Mouse (Mus musculus): ENCODE results near the gene Duox1. TPM values are rescaled to one million over a fixed set of nuclear protein-coding genes. Genes with fewer than 3 reads are reported as not detected.
"Not testable (repeated sequence)": the region's sequence is repeated elsewhere in the genome, so short reads cannot be mapped to it uniquely, and the experiment has no call there.

The Duox1 gene
- polyA plus RNA-seq, 1 experiment from 2014 or later = 0.06 TPM

GRCm38 (mm10) chr2:122381329-122382103, 66.0 kb downstream of the Duox1 start:
- Histone ChIP-seq H3K9ac (replicated peaks) (no peak overlapping the region), H3K36me3 (no peaks in the 10 kb centered on the region), H3K4me3 (no peak overlapping the region), H3K27ac (replicated peaks) (no peak overlapping the region), H3K27me3 (no peaks in the 10 kb centered on the region), H3K4me1 (peaks cover 4% of the 10 kb centered on the region; the same call in 1 of the 2 replicates), H3K9me3 (no peaks in the 10 kb centered on the region), H3K4me2 (replicated peaks) (no peak overlapping the region)
- 77% methylated on average over 16 of the region's 16 CpGs for WGBS
- ATAC-seq (replicated peaks) = no peak

DNA sequence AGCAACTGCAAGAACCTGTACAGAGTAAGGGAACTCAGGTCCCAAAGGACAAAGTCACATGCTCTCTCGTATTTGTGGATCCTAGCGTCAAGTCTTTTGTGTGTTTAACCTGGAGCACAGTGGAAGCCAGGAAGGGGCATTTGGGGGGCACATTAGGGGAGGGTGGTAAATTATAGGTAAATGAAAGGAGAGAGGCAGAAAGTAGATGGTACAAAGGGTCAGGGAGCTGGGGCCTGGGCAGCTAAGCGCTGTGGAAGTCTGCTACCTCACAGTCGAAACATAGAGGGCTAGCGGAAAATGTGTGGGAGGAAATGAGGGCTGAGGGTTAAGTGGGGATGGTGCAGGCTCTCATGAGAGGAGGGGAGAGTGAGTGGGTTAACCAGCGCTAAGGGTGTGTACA, 66.6 kb downstream of the Duox1 start:
- 0 out of 2 replicates have a peak, but pooled peaks cover 4% of the 10 kb centered on the region for H3K4me1 ChIP-seq
- H3K27ac ChIP-seq (replicated peaks) = no peak overlapping the region
- H3K27me3 ChIP-seq = no peaks in the 10 kb centered on the region
- no peak overlapping the region for H3K9ac ChIP-seq (replicated peaks)
- H3K36me3 ChIP-seq = no peaks in the 10 kb centered on the region
- no peak for ATAC-seq (replicated peaks)
- 87% methylated on average over 6 of the region's 6 CpGs for WGBS
- H3K4me2 ChIP-seq (replicated peaks) = no peak overlapping the region
- H3K9me3 ChIP-seq = no peaks in the 10 kb centered on the region
- no peak overlapping the region for H3K4me3 ChIP-seq

DNA sequence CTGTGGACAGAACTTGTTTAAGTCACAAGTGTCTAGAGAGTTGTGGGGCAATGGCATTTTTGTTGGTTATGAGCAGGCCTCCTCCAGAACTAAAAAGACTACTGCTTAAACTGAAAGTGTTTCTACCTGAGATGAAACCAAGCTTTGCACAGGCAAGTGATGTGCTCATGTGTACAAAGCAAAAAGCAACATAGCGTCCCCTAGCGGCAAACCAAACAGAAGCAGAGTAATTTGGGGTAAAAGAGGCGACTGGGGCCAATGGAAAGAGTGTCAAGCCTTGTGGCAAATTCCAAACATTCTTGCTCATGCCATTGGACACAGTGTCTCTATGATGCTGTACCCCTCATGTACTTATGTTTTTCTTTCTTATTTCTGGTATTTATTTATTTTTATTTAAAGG, 69.6 kb downstream of the Duox1 start:
- H3K36me3 ChIP-seq = no peaks in the 10 kb centered on the region
- no peak overlapping the region for H3K9ac ChIP-seq (replicated peaks)
- no peak overlapping the region for H3K4me2 ChIP-seq (replicated peaks)
- WGBS = 44% methylated on average over 3 of the region's 3 CpGs
- H3K4me1 ChIP-seq = 0 out of 2 replicates have a peak, but pooled peaks cover 4% of the 10 kb centered on the region
- ATAC-seq (replicated peaks) = no peak
- no peak overlapping the region for H3K27ac ChIP-seq (replicated peaks)
- no peak overlapping the region for H3K4me3 ChIP-seq
- no peaks in the 10 kb centered on the region for H3K9me3 ChIP-seq
- H3K27me3 ChIP-seq = no peaks in the 10 kb centered on the region

- H3K36me3 ChIP-seq; H3K27me3 ChIP-seq; H3K27ac ChIP-seq (replicated peaks); H3K4me2 ChIP-seq (replicated peaks); H3K9ac ChIP-seq (replicated peaks); ATAC-seq (replicated peaks); H3K4me3 ChIP-seq; H3K9me3 ChIP-seq; H3K4me1 ChIP-seq: not testable (repeated sequence)
- WGBS = 96% methylated on average over 3 of the region's 3 CpGs
Measured at GRCm38 (mm10) chr2:122387135-122387534, 71.7 kb downstream of the Duox1 start.

GRCm38 (mm10) chr2:122396150-122396549, 80.7 kb downstream of the Duox1 start:
- Histone ChIP-seq H3K36me3 (no peaks in the 10 kb centered on the region), H3K4me1 (no peaks in the 10 kb centered on the region), H3K9ac (replicated peaks) (no peak overlapping the region), H3K9me3 (no peaks in the 10 kb centered on the region), H3K4me3 (no peak overlapping the region), H3K27ac (replicated peaks) (no peak overlapping the region), H3K27me3 (no peaks in the 10 kb centered on the region), H3K4me2 (replicated peaks) (no peak overlapping the region)
- no peak for ATAC-seq (replicated peaks)
- WGBS = 93% methylated on average over 1 of the region's 1 CpGs

Other genes with a start within 250 kb of the Duox1 start
- gene Spg11, start 197.3 kb upstream of the Duox1 start, polyA plus RNA-seq (2015; fragmentation: Nextera tagmentation; extraction: Ambion mirVana) = 8.4 and 9.9 TPM in 2 replicates
- 67.0 and 71.9 TPM in 2 replicates for gene B2m, start 168.0 kb upstream of the Duox1 start, polyA plus RNA-seq (2015; fragmentation: Nextera tagmentation; extraction: Ambion mirVana)
- not detected in 2 replicates for gene Trim69, start 155.0 kb upstream of the Duox1 start, polyA plus RNA-seq (2015; fragmentation: Nextera tagmentation; extraction: Ambion mirVana)
- not detected in 2 replicates for gene Patl2, start 129.5 kb upstream of the Duox1 start, polyA plus RNA-seq (2015; fragmentation: Nextera tagmentation; extraction: Ambion mirVana)
- gene Terb2, start 129.4 kb upstream of the Duox1 start, polyA plus RNA-seq (2015; fragmentation: Nextera tagmentation; extraction: Ambion mirVana) = not detected in 2 replicates
- gene Sord, start 80.9 kb upstream of the Duox1 start, polyA plus RNA-seq (2015; fragmentation: Nextera tagmentation; extraction: Ambion mirVana) = 16.0 and 16.2 TPM in 2 replicates
- 0.03 TPM in 1 of 2 replicates, not detected in the other for gene Duox2, start 17.2 kb upstream of the Duox1 start, polyA plus RNA-seq (2015; fragmentation: Nextera tagmentation; extraction: Ambion mirVana)
- gene Duoxa2, start 16.8 kb upstream of the Duox1 start, polyA plus RNA-seq (2015; fragmentation: Nextera tagmentation; extraction: Ambion mirVana) = 0.13 TPM in 1 of 2 replicates, not detected in the other
- gene Duoxa1, start 1.9 kb upstream of the Duox1 start, polyA plus RNA-seq (2015; fragmentation: Nextera tagmentation; extraction: Ambion mirVana) = not detected in 2 replicates
- 10.3 and 11.0 TPM in 2 replicates for gene Shf, start 53.5 kb downstream of the Duox1 start, polyA plus RNA-seq (2015; fragmentation: Nextera tagmentation; extraction: Ambion mirVana)
- gene Slc28a2, start 110.8 kb downstream of the Duox1 start, polyA plus RNA-seq (2015; fragmentation: Nextera tagmentation; extraction: Ambion mirVana) = not detected in 2 replicates
- gene Gm14085, start 169.3 kb downstream of the Duox1 start, polyA plus RNA-seq (2015; fragmentation: Nextera tagmentation; extraction: Ambion mirVana) = not detected in 2 replicates

Data from forebrain, embryonic 15.5 days (tissue).